Mouse (Mus musculus) lung, embryonic 14.5 days (tissue): Measurements from ENCODE around the gene Lrrc3c. TPM values are rescaled to one million over a fixed set of nuclear protein-coding genes. Genes with fewer than 3 reads are reported as not detected.

Experiments
- ATAC-seq: fragments of 200-750 bp; cut with Nextera tagmentation; 2 replicates; pipeline ENCODE4 v1.8.0; 2017; ENCODE audit warnings: mild to moderate bottlenecking, moderate TSS enrichment, moderate library complexity; ENCODE audit not compliant: insufficient read depth
- DNase-seq: peaks from one replicate; pipeline ENCODE4 v3.0.0-alpha.2; 2015
- H3K27ac ChIP-seq: fragments of 300-500 bp; sonication (generic); 2 replicates; pipeline ENCODE4 v1.5.1; 2014; ENCODE audit warnings: low read depth, mild to moderate bottlenecking, moderate library complexity
- H3K27me3 ChIP-seq: fragments of 300-500 bp; sonication (generic); 2 replicates; pipeline ENCODE4 v1.6.1; 2014; ENCODE audit warnings: low read length, control low read depth; ENCODE audit not compliant: insufficient read depth
- H3K36me3 ChIP-seq: fragments of 300-500 bp; sonication (generic); 2 replicates; pipeline ENCODE4 v1.6.1; 2014; ENCODE audit warnings: control low read depth; ENCODE audit not compliant: insufficient read depth
- H3K4me1 ChIP-seq: fragments of 300-500 bp; sonication (generic); 2 replicates; pipeline ENCODE4 v1.6.1; 2014; ENCODE audit warnings: antibody characterized with exemption, control low read depth; ENCODE audit not compliant: insufficient read depth
- H3K4me2 ChIP-seq: fragments of 300-500 bp; sonication (generic); 2 replicates; pipeline ENCODE4 v1.6.1; 2014; ENCODE audit warnings: mild to moderate bottlenecking
- H3K4me3 ChIP-seq: fragments of 300-500 bp; sonication (generic); 2 replicates; pipeline ENCODE4 v1.5.1; 2014; ENCODE audit warnings: low read depth, low read length
- H3K9ac ChIP-seq: fragments of 300-500 bp; sonication (generic); 2 replicates; pipeline ENCODE4 v1.6.1; 2014
- H3K9me3 ChIP-seq: fragments of 300-500 bp; sonication (generic); 2 replicates; pipeline ENCODE4 v1.6.1; 2016; ENCODE audit warnings: low read depth, low read length, control low read depth
- CTCF ChIP-seq: IDR thresholded peaks from 2 replicates; pipeline ENCODE4 v1.5.1; 2016; ENCODE audit warnings: antibody characterized with exemption, low read depth
- WGBS: fragments of 180-500 bp; shearing (Covaris S2); extraction: QIAGEN DNeasy Blood & Tissue Kit; methylation state at CpG from one replicate; pipeline ENCODE4 v1.1.7; 2014; 5-methylcytosine and 5-hydroxymethylcytosine counted together
- polyA plus RNA-seq: library from polyadenylated mRNA; unstranded; fragments of >200 nt; fragmentation: Nextera tagmentation; extraction: Ambion mirVana; gene quantifications from 2 replicates; pipeline ENCODE4 v1.2.1, GENCODE M21; 2014

Lrrc3c gene
- polyA plus RNA-seq, 1 experiment from 2014 or later, result not detected

DNA sequence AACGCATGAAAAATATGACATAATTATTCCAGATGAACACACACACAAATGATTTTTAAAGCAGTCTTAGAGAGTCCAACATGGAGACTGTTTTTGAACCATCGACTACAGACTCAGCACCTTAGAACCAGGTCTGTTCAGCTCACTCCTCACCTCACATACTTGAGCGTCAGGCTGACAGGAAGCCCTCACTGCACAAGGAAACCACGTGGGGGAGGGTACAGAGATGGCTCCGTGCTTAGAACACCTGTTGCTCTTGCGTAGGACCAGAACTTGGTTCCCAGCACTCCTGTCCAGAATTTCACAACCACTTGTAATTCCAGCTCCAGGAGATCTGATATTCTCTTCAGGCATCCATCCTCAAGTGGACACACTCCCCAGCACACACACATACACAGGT lies 3.1 kb upstream of the Lrrc3c start:
- ATAC-seq, result no peak
- Histone ChIP-seq H3K36me3 (no peaks in the 10 kb centered on the region), H3K27ac (no peak overlapping the region), H3K4me1 (peaks cover 3% of the 10 kb centered on the region; the same call in 1 of the 2 replicates), H3K4me2 (no peak overlapping the region), H3K9me3 (no peaks in the 10 kb centered on the region), H3K4me3 (no peak overlapping the region), H3K9ac (no peak overlapping the region), H3K27me3 (peaks cover 15% of the 10 kb centered on the region)
- DNase-seq, result no peak
- TF ChIP-seq CTCF, result no peak
- 74% methylated on average over 6 of the region's 6 CpGs for WGBS

DNA sequence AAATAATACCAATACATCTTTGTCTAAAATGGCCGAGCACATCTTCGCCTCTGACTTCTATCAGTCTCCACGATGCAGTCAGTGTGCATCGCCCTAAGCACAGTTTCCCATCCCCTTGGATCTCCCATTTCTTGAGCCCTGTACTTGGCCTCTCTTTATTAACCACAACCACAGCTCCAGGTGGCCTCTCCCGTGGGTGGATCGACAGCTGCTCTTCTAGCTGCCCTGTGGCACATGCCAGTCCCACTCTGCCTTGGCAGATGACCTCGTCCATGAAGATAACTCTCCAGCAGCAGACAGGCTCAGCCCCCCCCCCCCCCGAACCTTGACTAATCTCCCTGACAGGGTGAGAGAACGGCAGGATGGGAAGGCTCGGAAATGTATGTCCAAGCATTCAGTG lies 2.6 kb upstream of the Lrrc3c start:
- 61% methylated on average over 10 of the region's 10 CpGs for WGBS
- Histone ChIP-seq H3K27ac (no peak overlapping the region), H3K4me1 (peaks cover 3% of the 10 kb centered on the region; the same call in 1 of the 2 replicates), H3K4me2 (no peak overlapping the region), H3K4me3 (no peak overlapping the region), H3K9ac (no peak overlapping the region), H3K27me3 (peaks cover 15% of the 10 kb centered on the region), H3K9me3 (no peaks in the 10 kb centered on the region), H3K36me3 (no peaks in the 10 kb centered on the region)
- no peak for TF ChIP-seq CTCF
- DNase-seq (no peak), ATAC-seq (no peak)

DNA sequence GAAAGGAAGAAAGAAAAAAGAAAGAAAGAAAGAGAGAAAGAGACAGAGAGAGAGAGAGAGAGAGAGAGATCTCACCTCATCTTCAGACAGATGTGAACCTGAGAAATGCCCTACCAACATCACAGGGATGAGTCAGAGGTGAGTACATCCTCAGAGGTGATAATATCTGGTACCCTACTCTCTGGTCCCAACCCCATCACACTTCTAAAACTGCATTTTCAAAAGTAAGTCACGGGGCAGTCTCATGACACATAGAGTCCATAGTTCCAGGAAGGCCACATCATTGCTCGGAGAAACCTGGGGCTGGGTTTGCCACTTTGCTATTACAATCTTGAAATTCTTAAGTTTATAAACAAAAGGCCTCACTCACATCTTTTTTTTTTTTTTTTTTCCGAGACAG lies 2.1 kb upstream of the Lrrc3c start:
- WGBS, result 58% methylated on average over 3 of the region's 3 CpGs
- Histone ChIP-seq H3K4me1 (peaks cover 4% of the 10 kb centered on the region; the same call in 1 of the 2 replicates), H3K4me2 (no peak overlapping the region), H3K9me3 (no peaks in the 10 kb centered on the region), H3K9ac (no peak overlapping the region), H3K27me3 (peaks cover 15% of the 10 kb centered on the region), H3K27ac (no peak overlapping the region), H3K4me3 (no peak overlapping the region), H3K36me3 (no peaks in the 10 kb centered on the region)
- no peak for TF ChIP-seq CTCF
- DNase-seq, result no peak
- no peak for ATAC-seq

DNA sequence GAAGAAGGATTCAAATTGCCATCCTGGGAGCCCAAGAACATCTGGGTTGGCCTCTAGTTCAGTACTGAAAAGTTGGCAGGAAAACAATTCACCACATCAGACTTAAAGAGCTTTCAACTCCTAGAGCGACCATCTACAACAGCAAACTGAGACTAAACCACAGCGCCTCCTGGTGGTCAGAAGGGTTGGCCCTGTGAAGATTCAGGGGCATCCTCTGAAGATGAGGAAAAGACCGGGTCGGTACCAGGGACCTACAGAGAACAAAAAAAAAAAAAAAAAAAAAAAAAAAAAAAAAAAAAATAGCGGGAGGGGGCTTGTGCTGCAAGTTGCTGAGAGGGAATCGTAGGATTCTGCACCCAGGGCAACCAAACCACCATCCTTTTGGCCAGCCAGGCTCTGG lies 728 bp upstream of the Lrrc3c start:
- ATAC-seq (no peak), DNase-seq (peak; percentile 85)
- Histone ChIP-seq H3K4me2 (no peak overlapping the region), H3K9me3 (no peaks in the 10 kb centered on the region), H3K27me3 (peaks cover 12% of the 10 kb centered on the region), H3K27ac (no peak overlapping the region), H3K9ac (no peak overlapping the region), H3K4me1 (peaks cover 7% of the 10 kb centered on the region; the same call in 1 of the 2 replicates), H3K4me3 (no peak overlapping the region), H3K36me3 (no peaks in the 10 kb centered on the region)
- WGBS, result 32% methylated on average over 6 of the region's 6 CpGs
- TF ChIP-seq CTCF, result peak; percentile 76

DNA sequence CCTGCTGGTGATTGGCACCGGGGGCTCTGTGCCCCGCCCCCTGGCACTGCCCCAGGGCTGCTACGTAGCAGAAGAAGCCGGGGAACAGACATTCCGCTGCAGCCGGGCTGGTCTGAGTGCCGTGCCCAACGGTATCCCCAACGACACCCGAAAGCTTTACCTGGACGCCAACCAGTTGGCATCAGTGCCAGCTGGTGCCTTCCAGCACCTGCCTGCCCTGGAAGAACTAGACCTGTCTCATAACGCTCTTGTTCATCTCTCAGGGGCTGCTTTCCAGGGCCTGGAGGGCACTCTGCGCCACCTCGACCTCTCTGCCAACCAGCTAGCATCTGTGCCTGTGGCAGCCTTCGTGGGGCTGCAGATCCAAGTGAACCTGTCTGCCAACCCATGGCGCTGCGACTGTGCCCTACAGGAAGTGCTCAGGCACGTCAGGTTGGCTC lies 780 bp downstream of the Lrrc3c start:
- peaks cover 9% of the 10 kb centered on the region; the same call in 1 of the 2 replicates for H3K27me3 ChIP-seq
- 0 out of 2 replicates have a peak, but pooled peaks have one; percentile 4 for TF ChIP-seq CTCF
- WGBS, result 53% methylated on average over 18 of the region's 18 CpGs
- H3K27ac ChIP-seq, result no peak overlapping the region
- H3K4me3 ChIP-seq, result no peak overlapping the region
- no peak for ATAC-seq
- H3K4me2 ChIP-seq, result no peak overlapping the region
- H3K4me1 ChIP-seq, result peaks cover 10% of the 10 kb centered on the region; the same call in 1 of the 2 replicates
- no peaks in the 10 kb centered on the region for H3K36me3 ChIP-seq
- DNase-seq, result no peak
- no peaks in the 10 kb centered on the region for H3K9me3 ChIP-seq
- H3K9ac ChIP-seq, result no peak overlapping the region

DNA sequence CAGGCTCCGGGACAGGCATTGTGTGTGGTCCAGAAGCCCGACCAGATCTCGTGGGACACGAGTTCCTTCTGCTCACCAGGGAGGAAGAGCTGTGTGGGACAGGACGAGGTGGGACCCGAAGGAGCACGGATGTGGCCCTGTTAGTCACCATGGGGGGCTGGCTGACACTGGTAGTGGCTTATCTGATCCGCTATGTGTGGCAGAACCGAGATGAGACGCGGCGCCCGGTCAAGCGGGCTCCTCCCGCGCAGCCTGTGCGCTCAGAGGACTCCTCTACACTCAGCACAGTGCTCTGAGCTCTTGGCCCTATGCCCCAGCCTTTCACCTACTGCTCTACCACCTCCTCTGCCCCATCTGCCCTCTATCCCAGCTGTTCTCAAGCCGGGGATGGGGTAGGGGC lies 1.2 kb downstream of the Lrrc3c start:
- H3K27me3 ChIP-seq, result peaks cover 9% of the 10 kb centered on the region; the same call in 1 of the 2 replicates
- ATAC-seq (no peak), DNase-seq (no peak)
- no peak overlapping the region for H3K9ac ChIP-seq
- H3K9me3 ChIP-seq, result no peaks in the 10 kb centered on the region
- H3K4me3 ChIP-seq, result no peak overlapping the region
- peaks cover 10% of the 10 kb centered on the region; the same call in 1 of the 2 replicates for H3K4me1 ChIP-seq
- no peak overlapping the region for H3K4me2 ChIP-seq
- H3K36me3 ChIP-seq, result no peaks in the 10 kb centered on the region
- H3K27ac ChIP-seq, result no peak overlapping the region
- no peak for TF ChIP-seq CTCF
- WGBS, result 26% methylated on average over 18 of the region's 18 CpGs

DNA sequence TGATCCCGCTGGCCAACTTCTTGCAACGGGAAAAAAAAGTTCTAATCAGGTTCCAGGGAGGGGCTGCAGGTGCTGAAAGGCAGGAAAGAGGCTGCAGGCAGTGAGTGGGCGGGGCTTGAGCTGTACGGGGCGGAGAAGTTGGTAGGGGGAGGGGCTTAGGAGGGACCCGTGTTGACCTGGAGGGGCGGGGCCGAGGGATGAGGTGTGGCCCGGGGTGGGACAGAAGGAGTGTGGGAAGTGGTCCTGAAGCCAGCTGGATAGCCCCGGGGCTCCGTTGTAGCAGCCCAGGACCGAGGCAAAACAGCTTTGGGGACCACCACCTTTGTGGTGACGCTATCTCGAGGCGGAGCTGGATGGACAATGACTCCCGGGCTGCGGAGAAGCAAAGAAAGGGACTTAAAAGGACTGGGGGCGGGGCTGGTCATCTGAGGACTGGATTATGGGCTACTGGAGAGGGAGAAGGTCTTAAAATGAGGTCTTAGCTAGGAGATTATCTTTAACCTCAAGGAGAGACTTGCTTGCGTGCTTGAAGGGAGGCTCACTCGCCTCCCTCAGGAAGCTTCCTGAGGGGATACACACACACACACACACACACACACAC lies 4.1 kb downstream of the Lrrc3c start:
- DNase-seq (peak; percentile 52), ATAC-seq (0 out of 2 replicates have a peak, but pooled peaks have one; percentile 26)
- H3K4me2 ChIP-seq, result peak overlapping the region; percentile 60
- no peak for TF ChIP-seq CTCF
- H3K9ac ChIP-seq, result no peak overlapping the region
- peak overlapping the region; percentile 31 for H3K4me3 ChIP-seq
- H3K27me3 ChIP-seq, result peaks cover 9% of the 10 kb centered on the region; the same call in 1 of the 2 replicates
- H3K36me3 ChIP-seq, result no peaks in the 10 kb centered on the region
- no peaks in the 10 kb centered on the region for H3K9me3 ChIP-seq
- H3K27ac ChIP-seq, result no peak overlapping the region
- 2% methylated on average over 20 of the region's 20 CpGs for WGBS
- peaks cover 10% of the 10 kb centered on the region; the same call in 1 of the 2 replicates for H3K4me1 ChIP-seq
